Mouse (Mus musculus): ENCODE measurements around the gene Zdhhc14.

Zdhhc14 gene

GRCm38 (mm10) chr17:5722802-5723201 is 230.4 kb downstream of the Zdhhc14 start:
- no peak for DNase-seq (ENCODE audit: extremely low read depth, low read depth, low spot score)

- no peak for DNase-seq (ENCODE audit: extremely low read depth, low read depth, low spot score)
Measured at GRCm38 (mm10) chr17:5723601-5724189, 231.3 kb downstream of the Zdhhc14 start.

GRCm38 (mm10) chr17:5729587-5730125 is 237.3 kb downstream of the Zdhhc14 start:
- DNase-seq (ENCODE audit: extremely low read depth, low read depth, low spot score) = no peak

- no peak for DNase-seq (ENCODE audit: extremely low read depth, low read depth, low spot score)
Measured at GRCm38 (mm10) chr17:5730538-5730937, 238.2 kb downstream of the Zdhhc14 start.

DNA sequence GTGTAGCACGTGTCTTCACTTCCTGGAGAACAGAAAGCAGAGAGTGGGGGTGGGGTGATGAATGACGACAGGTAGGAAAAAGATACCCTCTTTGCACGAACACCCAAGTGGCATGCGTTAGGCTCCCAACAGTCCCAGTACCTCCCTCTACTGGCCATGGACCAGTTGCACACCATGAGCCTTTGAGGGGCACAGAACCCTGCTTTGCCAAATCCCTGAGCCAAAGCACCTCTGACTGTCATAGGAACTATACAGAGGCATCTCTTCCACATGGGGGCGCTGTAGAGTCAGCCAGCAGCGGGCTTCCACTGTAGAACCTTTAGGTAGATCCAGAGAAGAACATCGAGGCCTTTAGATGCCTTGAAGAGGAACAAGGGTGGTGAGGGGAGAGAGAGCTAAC is 241.0 kb downstream of the Zdhhc14 start:
- DNase-seq (ENCODE audit: extremely low read depth, low read depth, low spot score) = no peak

- DNase-seq (ENCODE audit: extremely low read depth, low read depth, low spot score) = no peak
Measured at GRCm38 (mm10) chr17:5741061-5741460, 248.7 kb downstream of the Zdhhc14 start.

- no peak for DNase-seq (ENCODE audit: extremely low read depth, low read depth, low spot score)
Measured at GRCm38 (mm10) chr17:5744016-5744415, 251.7 kb downstream of the Zdhhc14 start.

GRCm38 (mm10) chr17:5746378-5746777 is 254.0 kb downstream of the Zdhhc14 start:
- DNase-seq (ENCODE audit: extremely low read depth, low read depth, low spot score) = no peak

DNA sequence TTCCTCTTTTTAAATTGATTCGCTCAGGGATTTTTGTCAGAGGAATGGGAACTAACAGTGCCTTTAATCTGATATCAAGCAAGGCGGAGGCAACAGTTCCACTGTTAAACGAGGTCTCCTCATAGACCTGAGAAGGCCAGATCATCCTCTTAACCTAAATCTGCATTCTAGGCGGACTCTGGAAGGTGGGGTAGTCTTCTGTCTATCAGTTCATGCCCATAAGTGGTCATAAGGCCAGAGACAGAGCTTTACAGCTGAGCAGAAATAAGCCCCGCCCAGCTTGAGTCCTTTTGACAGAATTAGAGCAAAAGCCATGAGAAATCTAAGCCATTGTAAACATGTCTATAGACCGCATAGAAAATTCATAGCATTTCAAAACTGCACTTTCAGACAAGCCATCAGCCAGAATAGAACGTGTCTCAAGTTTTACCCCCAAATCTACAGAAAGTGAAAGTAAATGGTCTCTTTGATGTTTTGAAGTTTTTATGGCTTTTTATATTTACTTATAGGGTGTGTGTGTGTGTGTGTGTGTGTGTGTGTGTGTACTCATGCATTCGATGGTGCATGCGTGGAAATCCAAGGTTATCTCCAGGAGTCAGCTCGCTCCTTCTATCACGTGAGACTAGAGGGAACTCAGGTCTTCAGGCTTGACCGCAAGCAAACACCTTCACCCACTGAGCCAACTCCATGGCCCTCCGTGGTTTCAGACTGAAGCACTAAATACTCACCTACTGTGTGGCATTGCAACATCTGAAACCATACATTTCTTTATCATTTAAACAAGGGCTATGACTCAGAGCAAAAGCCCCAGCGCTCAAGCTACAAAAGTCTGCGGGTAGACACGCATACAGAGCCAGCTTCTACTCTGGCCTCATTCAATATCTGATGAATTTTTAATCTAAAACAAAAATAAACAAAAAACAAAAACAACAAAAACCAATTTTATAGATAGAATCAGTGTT is 255.5 kb downstream of the Zdhhc14 start:
- DNase-seq (ENCODE audit: extremely low read depth, low read depth, low spot score) = no peak

DNA sequence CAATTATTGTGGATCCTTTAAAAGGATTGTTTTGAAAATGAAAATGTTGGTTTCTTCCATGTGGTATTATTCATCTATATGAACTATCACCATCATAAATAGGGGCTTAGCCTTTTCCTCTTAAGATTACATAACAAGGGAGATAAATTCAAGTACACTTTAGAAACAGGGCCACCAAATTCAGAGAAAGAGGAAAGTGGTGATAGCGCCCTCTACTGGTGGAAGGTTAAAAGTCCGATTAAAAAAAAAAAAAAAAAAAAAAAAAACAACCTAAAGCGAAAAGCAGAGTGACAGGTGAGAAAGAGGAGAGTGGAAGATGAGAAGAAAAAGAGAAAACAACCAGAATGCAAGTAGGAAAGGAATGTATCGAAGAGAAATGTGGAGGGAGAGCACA is 256.1 kb downstream of the Zdhhc14 start:
- DNase-seq (ENCODE audit: extremely low read depth, low read depth, low spot score) = no peak

DNA sequence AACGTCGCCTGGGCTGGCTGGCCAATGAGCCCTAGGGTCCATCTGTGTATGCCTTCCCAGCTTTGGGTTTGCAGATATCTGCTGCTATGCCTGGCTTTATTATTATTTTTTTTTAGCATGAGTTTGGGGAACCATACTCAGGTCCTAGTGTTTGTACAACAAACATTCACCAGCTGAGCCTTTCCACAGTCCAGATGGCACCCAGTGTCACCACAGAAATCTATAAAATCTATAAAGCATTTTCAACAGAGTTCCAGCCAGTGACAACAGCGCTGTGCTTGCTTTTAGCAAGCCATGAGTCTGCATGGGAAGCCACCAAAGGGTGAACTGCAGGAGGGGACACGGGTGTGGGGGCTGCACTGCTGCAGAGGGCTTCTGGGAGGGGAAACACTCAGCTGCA is 257.9 kb downstream of the Zdhhc14 start:
- DNase-seq (ENCODE audit: extremely low read depth, low read depth, low spot score) = no peak

GRCm38 (mm10) chr17:5751066-5751465 is 258.7 kb downstream of the Zdhhc14 start:
- no peak for DNase-seq (ENCODE audit: extremely low read depth, low read depth, low spot score)

GRCm38 (mm10) chr17:5752322-5752715 is 260.0 kb downstream of the Zdhhc14 start:
- DNase-seq (ENCODE audit: extremely low read depth, low read depth, low spot score) = no peak

DNA sequence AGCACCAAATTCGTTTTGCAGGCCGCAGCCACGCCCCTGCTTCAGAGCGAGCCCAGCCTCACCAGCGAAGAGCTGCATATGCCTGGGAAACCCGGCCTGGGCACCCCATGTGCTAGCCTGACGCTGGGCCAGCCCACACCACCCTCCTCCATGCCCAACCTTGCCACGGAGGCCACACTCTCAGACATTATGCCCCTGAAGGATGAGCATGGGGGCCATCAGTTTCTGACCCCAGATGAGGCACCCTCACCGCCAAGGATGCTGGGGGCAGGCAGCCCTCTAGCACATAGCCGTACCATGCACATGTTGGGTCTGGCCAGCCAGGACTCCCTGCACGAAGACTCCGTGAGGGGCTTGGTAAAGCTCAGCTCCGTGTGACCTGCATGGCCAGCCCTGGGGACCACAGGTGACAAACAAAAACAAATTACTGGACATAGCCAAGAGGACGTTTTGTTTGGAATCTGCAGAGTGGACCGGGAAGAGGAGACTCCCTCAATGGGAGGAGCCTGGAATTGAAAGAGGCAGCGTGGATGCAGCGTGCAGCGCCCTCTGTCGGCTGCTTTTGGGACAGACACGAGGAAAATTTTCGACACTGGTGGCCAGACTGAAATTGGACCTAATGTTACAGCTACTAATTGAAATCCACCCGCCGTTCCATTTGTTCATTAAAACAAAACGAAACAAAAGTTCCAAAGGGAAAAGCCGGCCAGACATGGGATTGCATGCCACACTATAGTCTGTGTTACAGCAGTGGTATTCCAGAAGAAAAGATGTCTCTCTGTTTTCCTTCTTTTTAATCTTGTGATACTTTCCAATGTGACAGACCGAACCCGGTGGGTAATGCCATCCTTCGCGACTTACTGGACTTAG is 260.6 kb downstream of the Zdhhc14 start:
- no peak for DNase-seq (ENCODE audit: extremely low read depth, low read depth, low spot score)

GRCm38 (mm10) chr17:5755489-5755888 is 263.1 kb downstream of the Zdhhc14 start:
- DNase-seq (ENCODE audit: extremely low read depth, low read depth, low spot score) = no peak

GRCm38 (mm10) chr17:5756065-5756464 is 263.7 kb downstream of the Zdhhc14 start:
- DNase-seq (ENCODE audit: extremely low read depth, low read depth, low spot score) = no peak

DNA sequence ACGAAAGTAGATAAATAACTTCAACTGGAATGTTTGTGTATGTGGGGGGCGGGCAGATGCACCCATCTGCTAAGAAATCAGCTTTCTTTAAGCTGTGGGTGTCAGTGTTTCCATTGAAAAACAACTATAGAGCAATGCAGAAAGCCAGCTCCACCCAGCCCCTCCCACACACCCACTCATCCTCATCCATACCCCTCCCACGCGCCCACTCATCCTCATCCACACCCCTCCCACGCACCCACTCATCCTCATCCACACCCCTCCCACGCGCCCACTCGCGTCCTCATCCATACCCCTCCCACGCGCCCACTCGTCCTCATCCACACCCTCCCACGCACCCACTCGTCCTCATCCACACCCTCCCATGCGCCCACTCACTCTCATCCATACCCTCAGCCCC is 264.5 kb downstream of the Zdhhc14 start:
- DNase-seq (ENCODE audit: extremely low read depth, low read depth, low spot score) = no peak

DNA sequence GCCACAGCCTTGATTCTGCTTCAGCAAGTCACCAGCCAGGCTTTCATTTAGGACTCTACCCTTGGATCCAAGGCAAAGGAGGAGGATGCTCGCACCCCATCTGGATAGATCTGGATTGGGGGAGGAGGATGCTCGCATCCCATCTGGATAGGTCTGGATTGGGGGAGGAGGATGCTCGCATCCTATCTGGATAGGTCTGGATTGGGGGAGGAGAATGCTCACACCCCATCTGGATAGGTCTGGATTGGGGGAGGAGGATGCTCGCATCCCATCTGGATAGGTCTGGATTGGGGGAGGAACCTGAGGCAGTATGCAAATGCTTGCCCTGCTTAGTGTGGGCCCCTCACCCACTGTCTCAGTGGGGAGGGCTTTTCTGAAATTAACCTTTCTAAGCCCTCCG is 271.4 kb downstream of the Zdhhc14 start:
- no peak for DNase-seq (ENCODE audit: extremely low read depth, low read depth, low spot score)

DNA sequence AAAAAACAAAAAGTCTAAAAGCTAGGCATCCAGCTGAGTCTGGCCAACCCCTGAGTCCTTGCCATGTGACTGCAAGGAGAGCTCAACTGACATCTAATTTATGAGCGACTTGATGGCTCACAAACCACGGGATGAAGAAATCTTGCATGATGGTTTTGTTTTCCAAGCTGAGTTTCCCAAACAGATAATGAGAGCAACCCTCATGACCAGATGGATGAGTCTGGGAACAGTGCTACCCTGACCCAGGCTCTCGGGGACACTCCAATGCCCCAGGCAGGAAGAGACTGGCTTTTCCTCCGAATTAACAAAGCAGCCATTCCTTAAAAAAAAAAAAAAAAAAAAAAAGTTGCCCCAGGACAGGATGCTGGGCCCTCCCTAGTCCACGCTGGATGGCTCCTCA is 271.9 kb downstream of the Zdhhc14 start:
- no peak for DNase-seq (ENCODE audit: extremely low read depth, low read depth, low spot score)

DNA sequence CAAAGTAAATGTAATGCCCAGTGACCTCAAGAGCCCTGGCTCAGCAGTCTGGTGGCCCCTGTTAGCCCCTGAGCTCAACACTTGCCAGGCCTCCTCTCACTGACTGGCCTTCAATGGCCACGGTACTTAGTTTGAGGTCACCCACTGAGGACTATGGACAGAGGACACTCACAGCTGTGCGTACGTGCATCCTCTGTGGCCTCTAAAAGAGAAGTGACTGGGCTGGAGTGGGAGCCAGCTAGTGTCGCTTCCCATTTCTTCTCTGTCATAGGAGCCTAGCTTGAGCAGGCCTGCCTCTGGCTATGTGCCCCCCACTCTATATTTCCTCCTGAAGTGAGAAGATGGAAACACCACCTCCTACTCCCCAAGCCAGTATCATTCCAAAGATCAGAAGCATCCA is 273.4 kb downstream of the Zdhhc14 start:
- no peak for DNase-seq (ENCODE audit: extremely low read depth, low read depth, low spot score)

GRCm38 (mm10) chr17:5768164-5768705 is 275.9 kb downstream of the Zdhhc14 start:
- no peak for DNase-seq (ENCODE audit: extremely low read depth, low read depth, low spot score)

Data from fat pad, adult 2 months (tissue).